ENCODE assay signal across 30 mouse cellular contexts in genomic region chr6:101320386-101320785, GRCm38 (mm10). TPM values are rescaled to one million over a fixed set of nuclear protein-coding genes. Genes with fewer than 3 reads are reported as not detected.
DNase-seq lines count a peak whose midpoint lies in the region; ATAC-seq and TF ChIP-seq lines count a peak whose summit lies in the region.
"Had no signal": no experiment of that assay in that cellular context is flagged by ENCODE, and none has a peak within 500 bp of the region (broad histone marks: within the 10 kb centered on the region; RNA-seq: fewer than 3 reads in every experiment).

No protein-coding gene starts in this region.

- H3K4me3 ChIP-seq in heart, embryonic 10.5 days: no peak overlapping the region
- H3K4me3 ChIP-seq in intestine, embryonic 15.5 days (replicated peaks): no peak overlapping the region
- no peak overlapping the region for H3K4me3 ChIP-seq in intestine, postnatal 0 days (ENCODE audit: low read depth, low read length)
- H3K4me3 ChIP-seq in heart, embryonic 16.5 days (ENCODE audit: low read length): no peak overlapping the region
- H3K4me3 ChIP-seq: embryonic facial prominence, embryonic 13.5 days; hindbrain, embryonic 10.5 days; kidney, embryonic 15.5 days; limb, embryonic 12.5 days; neural tube, embryonic 12.5 days had no signal

- H3K9me3 ChIP-seq in heart, embryonic 10.5 days: no peaks in the 10 kb centered on the region
- no peaks in the 10 kb centered on the region for H3K9me3 ChIP-seq in intestine, embryonic 15.5 days
- no peaks in the 10 kb centered on the region for H3K9me3 ChIP-seq in intestine, postnatal 0 days (ENCODE audit: control insufficient read depth)
- no peaks in the 10 kb centered on the region for H3K9me3 ChIP-seq in heart, embryonic 16.5 days (replicated peaks; ENCODE audit: control insufficient read depth, low read length)
- H3K9me3 ChIP-seq: embryonic facial prominence, embryonic 13.5 days; hindbrain, embryonic 10.5 days; kidney, embryonic 15.5 days; limb, embryonic 12.5 days; neural tube, embryonic 12.5 days had no signal

- intact Hi-C loops in heart, postnatal 10 days (cut with DNase I): no loop called here

- peaks cover 13% of the 10 kb centered on the region for H3K4me1 ChIP-seq in heart, embryonic 10.5 days
- peaks cover 12% of the 10 kb centered on the region for H3K4me1 ChIP-seq in intestine, embryonic 15.5 days (replicated peaks)
- H3K4me1 ChIP-seq in intestine, postnatal 0 days (replicated peaks; ENCODE audit: control insufficient read depth, insufficient read depth, low read length): no peaks in the 10 kb centered on the region
- peaks cover 27% of the 10 kb centered on the region for H3K4me1 ChIP-seq in heart, embryonic 16.5 days (ENCODE audit: control insufficient read depth, insufficient read depth, low read length)

- no peak overlapping the region for H3K4me2 ChIP-seq in intestine, embryonic 15.5 days (replicated peaks)
- H3K4me2 ChIP-seq in intestine, postnatal 0 days (replicated peaks; ENCODE audit: low read depth): no peak overlapping the region
- H3K4me2 ChIP-seq in heart, embryonic 16.5 days (ENCODE audit: low read depth, low read length): no peak overlapping the region
- H3K4me2 ChIP-seq: embryonic facial prominence, embryonic 13.5 days; kidney, embryonic 15.5 days; limb, embryonic 12.5 days; liver, embryonic 11.5 days; neural tube, embryonic 12.5 days had no signal

- no peaks in the 10 kb centered on the region for H3K36me3 ChIP-seq in heart, embryonic 10.5 days
- no peaks in the 10 kb centered on the region for H3K36me3 ChIP-seq in intestine, embryonic 15.5 days
- H3K36me3 ChIP-seq in intestine, postnatal 0 days (ENCODE audit: control insufficient read depth, insufficient read depth): no peaks in the 10 kb centered on the region
- no peaks in the 10 kb centered on the region for H3K36me3 ChIP-seq in heart, embryonic 16.5 days (ENCODE audit: control insufficient read depth, insufficient read depth)
- H3K36me3 ChIP-seq: embryonic facial prominence, embryonic 13.5 days; hindbrain, embryonic 10.5 days; kidney, embryonic 15.5 days; limb, embryonic 12.5 days; neural tube, embryonic 12.5 days had no signal

- H3K9ac ChIP-seq in intestine, embryonic 15.5 days: no peak overlapping the region
- H3K9ac ChIP-seq in intestine, postnatal 0 days (ENCODE audit: low read depth, low read length): no peak overlapping the region
- no peak overlapping the region for H3K9ac ChIP-seq in heart, embryonic 16.5 days (ENCODE audit: low read length)
- H3K9ac ChIP-seq: embryonic facial prominence, embryonic 13.5 days; kidney, embryonic 15.5 days; limb, embryonic 12.5 days; liver, postnatal 0 days; neural tube, embryonic 12.5 days had no signal

- TF ChIP-seq CTCF in intestine, postnatal 0 days (IDR thresholded peaks at IDR 0.05; ENCODE audit: low read depth): no peak

- WGBS in heart, embryonic 10.5 days: 40% methylated on average over 3 of the region's 3 CpGs
- WGBS in intestine, embryonic 15.5 days: 54% methylated on average over 3 of the region's 3 CpGs
- WGBS in intestine, postnatal 0 days: 48% methylated on average over 3 of the region's 3 CpGs
- WGBS in heart, embryonic 16.5 days: 46% methylated on average over 3 of the region's 3 CpGs

- ATAC-seq in intestine, embryonic 15.5 days: 0 out of 2 replicates have a peak, but pooled peaks have one; percentile 9
- ATAC-seq in intestine, postnatal 0 days: no peak
- no peak; the same call in 1 of the 2 replicates for ATAC-seq in heart, embryonic 16.5 days (replicated peaks; ENCODE audit: extremely low read depth, insufficient read depth, low FRiP score)
- ATAC-seq: forebrain, embryonic 14.5 days; hindbrain, embryonic 16.5 days; liver, postnatal 0 days had no signal

- H3K27ac ChIP-seq in heart, embryonic 10.5 days: 0 out of 2 replicates have a peak overlapping the region, but pooled peaks have one; percentile 60
- no peak overlapping the region for H3K27ac ChIP-seq in intestine, embryonic 15.5 days
- H3K27ac ChIP-seq in intestine, postnatal 0 days (ENCODE audit: low read depth, low read length): no peak overlapping the region
- peak overlapping the region; percentile 43 for H3K27ac ChIP-seq in heart, embryonic 16.5 days (ENCODE audit: low read length)
- H3K27ac ChIP-seq: hindbrain, embryonic 10.5 days; neural tube, embryonic 12.5 days had no signal

- H3K27me3 ChIP-seq in heart, embryonic 10.5 days (ENCODE audit: insufficient read depth, poor library complexity, severe bottlenecking): no peaks in the 10 kb centered on the region
- no peaks in the 10 kb centered on the region for H3K27me3 ChIP-seq in intestine, embryonic 15.5 days (replicated peaks)
- no peaks in the 10 kb centered on the region for H3K27me3 ChIP-seq in intestine, postnatal 0 days (replicated peaks; ENCODE audit: control insufficient read depth, insufficient read depth, low read length)
- H3K27me3 ChIP-seq in heart, embryonic 16.5 days (ENCODE audit: control insufficient read depth, insufficient read depth, low read length): no peaks in the 10 kb centered on the region
- H3K27me3 ChIP-seq: embryonic facial prominence, embryonic 13.5 days; kidney, embryonic 15.5 days; limb, embryonic 12.5 days; neural tube, embryonic 12.5 days had no signal

- DNase-seq in adrenal gland, adult 2 months: peak; percentile 31
- DNase-seq in adrenal gland, postnatal 4 days (ENCODE audit: low spot score in 2 of 2): no peak
- DNase-seq in heart, embryonic 10.5 days (ENCODE audit: low spot score): no peak
- DNase-seq in heart, postnatal 10 days: no peak
- DNase-seq in right cerebral cortex, postnatal 10 days (ENCODE audit: low spot score in 2 of 2): no peak
- DNase-seq: cerebellum, adult 8-10 months; cerebellum, postnatal 36 days; embryo, embryonic 11 days; gastrocnemius, postnatal 25 days; kidney, adult 11 months; kidney, postnatal 36 days; layer of hippocampus, postnatal 36 days; liver, postnatal 0 days; lung, postnatal 36 days; midbrain, embryonic 14.5 days; right cerebral cortex, postnatal 25 days; spleen, adult 18-20 months; thymus, postnatal 14 days had no signal

RNA-seq across cellular contexts. Expression of gene Pdzrn3, which starts 57.3 kb away (rescaled TPM):
- total RNA-seq in adrenal gland, adult 2 months (2021): 10 to 100 TPM; 20.4 to 23.3 TPM
- polyA plus RNA-seq in adrenal gland, adult 2 months (2012; rRNA removed): 27.8 and 31.9 TPM in 2 replicates
- 10 to 100 TPM; 22.8 to 23.0 TPM for total RNA-seq in adrenal gland, postnatal 4 days (2021)
- polyA plus RNA-seq in heart, embryonic 10.5 days (2016; fragmentation: Nextera tagmentation; extraction: Ambion mirVana): 8.9 and 9.0 TPM in 2 replicates
- total RNA-seq in heart, postnatal 10 days (2021): 10 to 100 TPM; 41.4 to 69.5 TPM
- 10.3 and 10.4 TPM in 2 replicates for polyA plus RNA-seq in intestine, embryonic 15.5 days (2015; fragmentation: Nextera tagmentation; extraction: Ambion mirVana)
- polyA plus RNA-seq in intestine, postnatal 0 days (2015; fragmentation: Nextera tagmentation; extraction: Ambion mirVana): 5.3 and 5.5 TPM in 2 replicates
- polyA plus RNA-seq in heart, embryonic 16.5 days (2015; fragmentation: Nextera tagmentation; extraction: Ambion mirVana): 13.1 and 14.5 TPM in 2 replicates
- total RNA-seq: megakaryocyte-erythroid progenitor cell, adult 5-6 weeks had no signal

Comparison
In these comparisons a context has a peak if more than half of its experiments do, and no peak if none do; other contexts are left out.
1. H3K27ac ChIP-seq: peak in heart, embryonic 10.5 days (single experiment) and heart, embryonic 16.5 days (single experiment); none in intestine, embryonic 15.5 days (single experiment) and intestine, postnatal 0 days (single experiment).